Mouse (Mus musculus): ENCODE data around the gene Mtmr12. TPM values are rescaled to one million over a fixed set of nuclear protein-coding genes. Genes with fewer than 3 reads are reported as not detected.

The Mtmr12 gene
- polyA plus RNA-seq, 1 experiment from 2014 or later: 19.0 TPM

- Histone ChIP-seq H3K9me3 (no peaks in the 10 kb centered on the region), H3K4me1 (peaks cover 42% of the 10 kb centered on the region), H3K4me3 (0 out of 2 replicates have a peak overlapping the region, but pooled peaks have one; percentile 6), H3K27me3 (ENCODE audit: insufficient read depth, poor library complexity, severe bottlenecking) (no peaks in the 10 kb centered on the region), H3K36me3 (peaks cover 23% of the 10 kb centered on the region), H3K27ac (peak overlapping the region; percentile 83)
- 40% methylated on average over 11 of the region's 11 CpGs for whole genome bisulfite sequencing
- DNase-seq (ENCODE audit: low spot score): peak; percentile 89
These were observed 41.7 kb downstream of the Mtmr12 start for GRCm38 (mm10) chr15:12246360-12247158.

- no peaks in the 10 kb centered on the region for H3K27me3 ChIP-seq (ENCODE audit: insufficient read depth, poor library complexity, severe bottlenecking)
- peaks cover 29% of the 10 kb centered on the region for H3K36me3 ChIP-seq
- peak overlapping the region; percentile 83 for H3K27ac ChIP-seq
- peaks cover 42% of the 10 kb centered on the region for H3K4me1 ChIP-seq
- DNase-seq (ENCODE audit: low spot score): no peak
- 47% methylated on average over 4 of the region's 4 CpGs for WGBS
- H3K9me3 ChIP-seq: no peaks in the 10 kb centered on the region
- H3K4me3 ChIP-seq: no peak overlapping the region
These were observed 42.4 kb downstream of the Mtmr12 start for GRCm38 (mm10) chr15:12247159-12247603.

- Histone ChIP-seq H3K4me1 (peaks cover 42% of the 10 kb centered on the region), H3K36me3 (peaks cover 34% of the 10 kb centered on the region), H3K4me3 (no peak overlapping the region), H3K9me3 (no peaks in the 10 kb centered on the region), H3K27me3 (ENCODE audit: insufficient read depth, poor library complexity, severe bottlenecking) (no peaks in the 10 kb centered on the region), H3K27ac (no peak overlapping the region)
- no peak for DNase-seq (ENCODE audit: low spot score)
- 57% methylated on average over 4 of the region's 4 CpGs for WGBS
These were observed 43.5 kb downstream of the Mtmr12 start for GRCm38 (mm10) chr15:12248279-12248678.

- 84% methylated on average over 5 of the region's 5 CpGs for WGBS
- DNase-seq (ENCODE audit: low spot score): no peak
- no peaks in the 10 kb centered on the region for H3K9me3 ChIP-seq
- no peak overlapping the region for H3K27ac ChIP-seq
- no peak overlapping the region for H3K4me3 ChIP-seq
- no peaks in the 10 kb centered on the region for H3K27me3 ChIP-seq (ENCODE audit: insufficient read depth, poor library complexity, severe bottlenecking)
- peaks cover 26% of the 10 kb centered on the region for H3K4me1 ChIP-seq
- peaks cover 40% of the 10 kb centered on the region for H3K36me3 ChIP-seq
These were observed 45.5 kb downstream of the Mtmr12 start for GRCm38 (mm10) chr15:12250350-12250749.

- Histone ChIP-seq H3K4me1 (peaks cover 14% of the 10 kb centered on the region), H3K27ac (no peak overlapping the region), H3K9me3 (no peaks in the 10 kb centered on the region), H3K27me3 (ENCODE audit: insufficient read depth, poor library complexity, severe bottlenecking) (no peaks in the 10 kb centered on the region), H3K36me3 (peaks cover 41% of the 10 kb centered on the region), H3K4me3 (no peak overlapping the region)
- 89% methylated on average over 15 of the region's 15 CpGs for WGBS
- no peak for DNase-seq (ENCODE audit: low spot score)
These were observed 46.8 kb downstream of the Mtmr12 start for GRCm38 (mm10) chr15:12251416-12252140.

GRCm38 (mm10) chr15:12252141-12252489, 47.3 kb downstream of the Mtmr12 start:
- no peaks in the 10 kb centered on the region for H3K27me3 ChIP-seq (ENCODE audit: insufficient read depth, poor library complexity, severe bottlenecking)
- no peak overlapping the region for H3K4me3 ChIP-seq
- H3K9me3 ChIP-seq: no peaks in the 10 kb centered on the region
- peaks cover 8% of the 10 kb centered on the region for H3K4me1 ChIP-seq
- H3K27ac ChIP-seq: no peak overlapping the region
- 91% methylated on average over 2 of the region's 2 CpGs for WGBS
- DNase-seq (ENCODE audit: low spot score): no peak
- H3K36me3 ChIP-seq: peaks cover 43% of the 10 kb centered on the region

GRCm38 (mm10) chr15:12257730-12258494, 53.1 kb downstream of the Mtmr12 start:
- Histone ChIP-seq H3K36me3 (peaks cover 73% of the 10 kb centered on the region), H3K27ac (no peak overlapping the region), H3K27me3 (ENCODE audit: insufficient read depth, poor library complexity, severe bottlenecking) (no peaks in the 10 kb centered on the region), H3K4me1 (no peaks in the 10 kb centered on the region), H3K4me3 (no peak overlapping the region), H3K9me3 (no peaks in the 10 kb centered on the region)
- no peak for DNase-seq (ENCODE audit: low spot score)
- WGBS: 92% methylated on average over 16 of the region's 16 CpGs

- H3K4me1 ChIP-seq: no peaks in the 10 kb centered on the region
- no peak overlapping the region for H3K4me3 ChIP-seq
- peaks cover 95% of the 10 kb centered on the region for H3K36me3 ChIP-seq
- H3K9me3 ChIP-seq: no peaks in the 10 kb centered on the region
- DNase-seq (ENCODE audit: low spot score): no peak
- no peak overlapping the region for H3K27ac ChIP-seq
- no peaks in the 10 kb centered on the region for H3K27me3 ChIP-seq (ENCODE audit: insufficient read depth, poor library complexity, severe bottlenecking)
- WGBS: 81% methylated on average over 3 of the region's 3 CpGs
These were observed 58.2 kb downstream of the Mtmr12 start for GRCm38 (mm10) chr15:12263056-12263455.

- no peak for DNase-seq (ENCODE audit: low spot score)
- peaks cover 92% of the 10 kb centered on the region for H3K36me3 ChIP-seq
- H3K4me1 ChIP-seq: no peaks in the 10 kb centered on the region
- H3K27me3 ChIP-seq (ENCODE audit: insufficient read depth, poor library complexity, severe bottlenecking): no peaks in the 10 kb centered on the region
- H3K9me3 ChIP-seq: no peaks in the 10 kb centered on the region
- WGBS: 81% methylated on average over 8 of the region's 8 CpGs
- no peak overlapping the region for H3K27ac ChIP-seq
- H3K4me3 ChIP-seq: no peak overlapping the region
These were observed 61.6 kb downstream of the Mtmr12 start for GRCm38 (mm10) chr15:12266460-12266859.

- no peak overlapping the region for H3K27ac ChIP-seq
- H3K4me3 ChIP-seq: no peak overlapping the region
- no peaks in the 10 kb centered on the region for H3K4me1 ChIP-seq
- peaks cover 76% of the 10 kb centered on the region for H3K36me3 ChIP-seq
- 33% methylated on average over 1 of the region's 1 CpGs for WGBS
- peak; percentile 84 for DNase-seq (ENCODE audit: low spot score)
- H3K9me3 ChIP-seq: no peaks in the 10 kb centered on the region
- H3K27me3 ChIP-seq (ENCODE audit: insufficient read depth, poor library complexity, severe bottlenecking): no peaks in the 10 kb centered on the region
These were observed 63.2 kb downstream of the Mtmr12 start for GRCm38 (mm10) chr15:12268021-12268420.

GRCm38 (mm10) chr15:12271340-12271739, 66.5 kb downstream of the Mtmr12 start:
- DNase-seq (ENCODE audit: low spot score): no peak
- H3K36me3 ChIP-seq: peaks cover 43% of the 10 kb centered on the region
- H3K4me3 ChIP-seq: no peak overlapping the region
- H3K27me3 ChIP-seq (ENCODE audit: insufficient read depth, poor library complexity, severe bottlenecking): no peaks in the 10 kb centered on the region
- no peaks in the 10 kb centered on the region; the same call in 1 of the 2 replicates for H3K4me1 ChIP-seq
- H3K27ac ChIP-seq: no peak overlapping the region
- no peaks in the 10 kb centered on the region for H3K9me3 ChIP-seq
- WGBS: 90% methylated on average over 9 of the region's 9 CpGs

GRCm38 (mm10) chr15:12273325-12274052, 68.7 kb downstream of the Mtmr12 start:
- H3K9me3 ChIP-seq: no peaks in the 10 kb centered on the region
- no peak overlapping the region for H3K27ac ChIP-seq
- 80% methylated on average over 12 of the region's 12 CpGs for WGBS
- DNase-seq (ENCODE audit: low spot score): no peak
- H3K4me1 ChIP-seq: no peaks in the 10 kb centered on the region; the same call in 1 of the 2 replicates
- H3K27me3 ChIP-seq (ENCODE audit: insufficient read depth, poor library complexity, severe bottlenecking): no peaks in the 10 kb centered on the region
- H3K4me3 ChIP-seq: no peak overlapping the region
- peaks cover 23% of the 10 kb centered on the region for H3K36me3 ChIP-seq

All from heart, embryonic 10.5 days (tissue).